Mouse (Mus musculus): Measurements from ENCODE around the gene Celsr1. TPM values are rescaled to one million over a fixed set of nuclear protein-coding genes. Genes with fewer than 3 reads are reported as not detected.

Celsr1 gene
- total and polyA plus RNA-seq, 3 experiments: not detected

- peak; percentile 12 for DNase-seq (ENCODE audit: extremely low read depth)
- Histone ChIP-seq H3K4me1 (ENCODE audit: control insufficient read depth in 1 of 2, insufficient read depth in 2 of 2) (peaks cover 0 to 7% of the 10 kb centered on the region in 2 experiments; a peak in 2 of 4 replicates), H3K27ac (ENCODE audit: insufficient read depth, low read depth) (no peak overlapping the region), H3K9ac (ENCODE audit: insufficient read depth, low read depth) (no peak overlapping the region), H3K4me3 (replicated peaks in 1 of 3; ENCODE audit: low read depth in 2 of 3, low read length in 2 of 3, poor library complexity in 1 of 3) (no peak overlapping the region), H3K9me3 (replicated peaks; ENCODE audit: low read length) (peaks cover 3% of the 10 kb centered on the region), H3K4me2 (ENCODE audit: insufficient read depth, low read depth, poor library complexity, severe bottlenecking) (no peak overlapping the region), H3K27me3 (replicated peaks) (peaks cover 6% of the 10 kb centered on the region), H3K36me3 (replicated peaks in 1 of 2; ENCODE audit: control insufficient read depth in 1 of 2, insufficient read depth in 1 of 2, low read length in 1 of 2) (no peaks in the 10 kb centered on the region), H3K79me2 (replicated peaks; ENCODE audit: control insufficient read depth, extremely low read depth, insufficient read depth, poor library complexity, severe bottlenecking) (no peaks in the 10 kb centered on the region)
- dilution Hi-C loops (cut with MboI; ENCODE audit: extremely low pct_ligation_motif_present, extremely low pct_unique_long_range_greater_than_20kb, low sequenced_read_pairs) (no loop called here), in situ Hi-C loops (cut with MboI; ENCODE audit: low pct_ligation_motif_present, low pct_unique_long_range_greater_than_20kb, low sequenced_read_pairs) (no loop called here)
- no peak for TF ChIP-seq CHD1 (IDR thresholded peaks at IDR 0.05; ENCODE audit: low read depth, low read length)
- TF ChIP-seq IRF4 (IDR thresholded peaks at IDR 0.05; ENCODE audit: low read depth, low read length): no peak
Measured at GRCm38 (mm10) chr15:85953458-85953857, 80.1 kb downstream of the Celsr1 start.

DNA sequence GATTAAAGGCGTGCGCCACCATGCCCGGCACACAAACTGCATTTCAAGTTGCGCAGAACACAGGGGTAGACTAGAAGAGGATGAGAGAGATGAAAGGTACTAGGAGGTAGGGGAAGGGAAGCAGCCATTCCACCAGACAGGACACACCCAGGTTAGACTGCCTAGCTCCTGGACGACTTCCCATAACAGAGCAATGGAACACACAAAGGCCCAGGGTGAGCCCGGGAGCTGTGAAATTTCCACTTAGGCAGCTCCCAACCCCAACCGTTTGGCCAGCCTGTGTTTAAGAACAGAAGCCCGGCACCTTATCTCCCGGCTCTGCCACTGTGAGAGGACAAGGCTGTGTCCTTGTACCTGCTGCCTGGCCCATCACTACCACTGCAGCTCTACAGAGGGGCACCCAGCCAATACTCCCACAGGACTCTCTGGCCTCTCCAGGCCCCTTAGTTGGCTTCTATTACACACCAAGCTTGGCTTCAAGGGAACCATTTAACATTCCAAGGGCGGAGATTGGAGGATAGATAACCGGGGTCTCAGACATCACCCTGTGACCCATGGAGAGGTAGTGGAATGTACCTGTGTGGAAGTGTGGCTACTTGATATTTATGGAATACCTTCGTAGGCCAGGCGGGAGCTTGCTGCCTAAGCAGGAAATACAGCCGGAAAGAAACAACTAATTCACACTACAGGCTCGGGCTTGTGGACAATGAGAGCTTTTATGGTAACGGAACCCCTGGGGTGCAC is 84.0 kb downstream of the Celsr1 start:
- dilution Hi-C loops (cut with MboI; ENCODE audit: extremely low pct_ligation_motif_present, extremely low pct_unique_long_range_greater_than_20kb, low sequenced_read_pairs): no loop called here
- Histone ChIP-seq H3K4me2 (ENCODE audit: insufficient read depth, low read depth, poor library complexity, severe bottlenecking) (no peak overlapping the region), H3K4me3 (replicated peaks in 1 of 3; ENCODE audit: low read depth in 2 of 3, low read length in 2 of 3, poor library complexity in 1 of 3) (no peak overlapping the region), H3K4me1 (ENCODE audit: control insufficient read depth in 1 of 2, insufficient read depth in 2 of 2) (peaks cover 3 to 7% of the 10 kb centered on the region in 2 experiments; a peak in 2 of 4 replicates), H3K9ac (ENCODE audit: insufficient read depth, low read depth) (no peak overlapping the region), H3K27me3 (replicated peaks) (peaks cover 20% of the 10 kb centered on the region), H3K79me2 (replicated peaks; ENCODE audit: control insufficient read depth, extremely low read depth, insufficient read depth, poor library complexity, severe bottlenecking) (no peaks in the 10 kb centered on the region), H3K9me3 (replicated peaks; ENCODE audit: low read length) (no peaks in the 10 kb centered on the region), H3K27ac (ENCODE audit: insufficient read depth, low read depth) (no peak overlapping the region), H3K36me3 (replicated peaks in 1 of 2; ENCODE audit: control insufficient read depth in 1 of 2, insufficient read depth in 1 of 2, low read length in 1 of 2) (no peaks in the 10 kb centered on the region)
- DNase-seq (ENCODE audit: extremely low read depth): no peak
- in situ Hi-C loops (cut with MboI; ENCODE audit: low pct_ligation_motif_present, low pct_unique_long_range_greater_than_20kb, low sequenced_read_pairs): no loop called here
- no peak for TF ChIP-seq UBTF (IDR thresholded peaks at IDR 0.05; ENCODE audit: low read depth, low read length)
- no peak for TF ChIP-seq EP300 (IDR thresholded peaks at IDR 0.05; ENCODE audit: low read length)
- no peak for TF ChIP-seq MAFK (IDR thresholded peaks at IDR 0.05; ENCODE audit: insufficient replicate concordance, low read length)
- TF ChIP-seq IRF4 (IDR thresholded peaks at IDR 0.05; ENCODE audit: low read depth, low read length): no peak
- TF ChIP-seq CTCF (conservative IDR thresholded peaks at IDR 0.05 in 1 of 2, IDR thresholded peaks at IDR 0.05 in 1 of 2; ENCODE audit: low read depth in 2 of 2, low read length in 2 of 2): no peak
- no peak for TF ChIP-seq CHD1 (IDR thresholded peaks at IDR 0.05; ENCODE audit: low read depth, low read length)
- no peak for TF ChIP-seq ZKSCAN1 (IDR thresholded peaks at IDR 0.05; ENCODE audit: borderline replicate concordance, low read depth, low read length)
- no peak for TF ChIP-seq MAZ (IDR thresholded peaks at IDR 0.05; ENCODE audit: low read depth, low read length)
- TF ChIP-seq MAX (IDR thresholded peaks at IDR 0.05; ENCODE audit: low read length): no peak
- TF ChIP-seq RCOR1 (conservative IDR thresholded peaks at IDR 0.05; ENCODE audit: low read depth, low read length): no peak
- no peak for TF ChIP-seq PAX5 (IDR thresholded peaks at IDR 0.05; ENCODE audit: low read length)
- TF ChIP-seq USF2 (conservative IDR thresholded peaks at IDR 0.05; ENCODE audit: low read depth, low read length): no peak
- TF ChIP-seq NELFE (IDR thresholded peaks at IDR 0.05; ENCODE audit: low read depth, low read length): no peak
- no peak for TF ChIP-seq TBP (conservative IDR thresholded peaks at IDR 0.05; ENCODE audit: low read depth, low read length)
- TF ChIP-seq RAD21 (IDR thresholded peaks at IDR 0.05; ENCODE audit: low read depth, low read length): no peak
- no peak for TF ChIP-seq ZC3H11A (IDR thresholded peaks at IDR 0.05; ENCODE audit: low read depth, low read length)
- no peak for TF ChIP-seq GABPA (IDR thresholded peaks at IDR 0.05; ENCODE audit: insufficient replicate concordance, low read depth, low read length)
- no peak for TF ChIP-seq TCF12 (IDR thresholded peaks at IDR 0.05; ENCODE audit: low read depth, low read length)
- no peak for TF ChIP-seq NRF1 (IDR thresholded peaks at IDR 0.05; ENCODE audit: low read depth, low read length)
- TF ChIP-seq ZMIZ1 (IDR thresholded peaks at IDR 0.05; ENCODE audit: low read depth, low read length): no peak
